9 mouse cellular contexts compared by ENCODE assay signal in genomic region chr13:73626745-73627549, GRCm38 (mm10). TPM values are rescaled to one million over a fixed set of nuclear protein-coding genes. Genes with fewer than 3 reads are reported as not detected.
DNase-seq lines count a peak whose midpoint lies in the region; ATAC-seq and TF ChIP-seq lines count a peak whose summit lies in the region.
"Had no signal": no experiment of that assay in that cellular context is flagged by ENCODE, and none has a peak within 500 bp of the region (broad histone marks: within the 10 kb centered on the region; RNA-seq: fewer than 3 reads in every experiment).

Tert (plus strand) TSS chr13:73626911.

- no peaks in the 10 kb centered on the region for H3K27me3 ChIP-seq in liver, adult 2 months (ENCODE audit: control insufficient read depth, insufficient read depth, low read length)
- H3K27me3 ChIP-seq in myocyte (ENCODE audit: control insufficient read depth, insufficient read depth, insufficient read length) = no peaks in the 10 kb centered on the region
- H3K27me3 ChIP-seq in stomach, embryonic 14.5 days (ENCODE audit: control insufficient read depth, insufficient read depth, low read length) = no peaks in the 10 kb centered on the region

- H3ac ChIP-seq in myocyte (ENCODE audit: control insufficient read depth, insufficient read length) = no peak within 1 kb of the TSS

- peaks cover 3% of the 10 kb centered on the region; the same call in 1 of the 2 replicates for H3K36me3 ChIP-seq in liver, adult 2 months (ENCODE audit: control insufficient read depth, insufficient read depth, low read length)
- no peaks in the 10 kb centered on the region for H3K36me3 ChIP-seq in myocyte (ENCODE audit: control insufficient read depth, insufficient read depth)
- H3K36me3 ChIP-seq in stomach, embryonic 14.5 days (ENCODE audit: control insufficient read depth, insufficient read depth, low read length) = peaks cover 4% of the 10 kb centered on the region; the same call in 1 of the 2 replicates

- intact Hi-C loops in heart, postnatal 25 days (cut with DNase I) = loop anchor here (5.0 kb wide), 2 partner anchors 100 to 115 kb away; no protein-coding TSS in a partner anchor

- H3K9me3 ChIP-seq in stomach, embryonic 14.5 days (ENCODE audit: control insufficient read depth, low read depth, low read length) = no peaks in the 10 kb centered on the region
- H3K9me3 ChIP-seq: G1E had no signal

- TF ChIP-seq POLR2A in liver, adult 2 months (IDR thresholded peaks at IDR 0.05; ENCODE audit: extremely low read depth, insufficient read depth, low read length) = no peak
- TF ChIP-seq POLR2A in myocyte (IDR thresholded peaks at IDR 0.05; ENCODE audit: insufficient read length, low read depth) = no peak

- H3K9ac ChIP-seq in liver, adult 2 months (ENCODE audit: low read depth, low read length) = peak within 1 kb of the TSS; percentile 61
- H3K9ac ChIP-seq in stomach, embryonic 14.5 days (replicated peaks; ENCODE audit: low read depth, low read length) = peak within 1 kb of the TSS; percentile 68

- peak; percentile 90 for DNase-seq in heart, adult 11 months
- DNase-seq in heart, postnatal 25 days (ENCODE audit: low spot score) = no peak
- DNase-seq in cerebellum, postnatal 25 days = peak; percentile 47 to 65
- peak; percentile 43 for DNase-seq in kidney, adult 11 months
- peak; percentile 76 for DNase-seq in liver, adult 2 months (ENCODE audit: extremely low read depth, low read depth, low spot score)

- peak within 1 kb of the TSS; percentile 63 for H3K27ac ChIP-seq in liver, adult 2 months (replicated peaks; ENCODE audit: insufficient read depth, low read depth, low read length)
- no peak within 1 kb of the TSS for H3K27ac ChIP-seq in stomach, embryonic 14.5 days (ENCODE audit: low read length)

- H3K79me2 ChIP-seq in liver, adult 2 months (ENCODE audit: control insufficient read depth, insufficient read depth, low read length) = no peaks in the 10 kb centered on the region
- no peaks in the 10 kb centered on the region for H3K79me2 ChIP-seq in myocyte (ENCODE audit: control insufficient read depth, insufficient read depth)

- H3K4me2 ChIP-seq in myocyte (ENCODE audit: low read depth) = peak within 1 kb of the TSS; percentile 42
- peak within 1 kb of the TSS; percentile 95 for H3K4me2 ChIP-seq in stomach, embryonic 14.5 days (replicated peaks; ENCODE audit: low read depth, low read length)

- peak; percentile 80 for ATAC-seq in granulocyte monocyte progenitor cell, adult 5-6 weeks (replicated peaks; ENCODE audit: poor library complexity, severe bottlenecking)
- ATAC-seq in stomach, embryonic 14.5 days (ENCODE audit: insufficient number of reproducible peaks, insufficient read depth, low FRiP score, low read depth) = peak; percentile 86; the same call in 1 of the 2 replicates

- H3K4me3 ChIP-seq in liver, adult 2 months (ENCODE audit: insufficient read depth, low read depth, low read length) = peak within 1 kb of the TSS; percentile 63
- no peak within 1 kb of the TSS for H3K4me3 ChIP-seq in myocyte
- peak within 1 kb of the TSS; percentile 56 for H3K4me3 ChIP-seq in stomach, embryonic 14.5 days (ENCODE audit: low read depth, low read length)

- peak; percentile 47 for TF ChIP-seq CTCF in liver, adult 2 months (IDR thresholded peaks at IDR 0.05; ENCODE audit: low read depth, low read length)

- WGBS in liver, adult 2 months = 8% methylated on average over 47 of the region's 47 CpGs
- 8% methylated on average over 47 of the region's 47 CpGs for WGBS in stomach, embryonic 14.5 days

- H3K4me1 ChIP-seq in liver, adult 2 months (ENCODE audit: control insufficient read depth, insufficient read depth, low read length) = peaks cover 3% of the 10 kb centered on the region; the same call in 1 of the 2 replicates
- H3K4me1 ChIP-seq in stomach, embryonic 14.5 days (ENCODE audit: control insufficient read depth, insufficient read depth, low read length) = peaks cover 7% of the 10 kb centered on the region; the same call in 1 of the 2 replicates

TF ChIP-seq in myocyte, 11 proteins besides CTCF, POLR2A, EP300 and RAD21:
- no peak for TF ChIP-seq CEBPB (IDR thresholded peaks at IDR 0.05; ENCODE audit: insufficient read depth, poor library complexity, severe bottlenecking)
- no peak for TF ChIP-seq SRF (IDR thresholded peaks at IDR 0.05; ENCODE audit: control insufficient read depth, insufficient read length, low read depth)
TF ChIP-seq in myocyte: peak in this region for 0.

RNA-seq across cellular contexts. Expression of gene Tert, which starts in this region (rescaled TPM):
- total RNA-seq in heart, postnatal 25 days (2021) = under 1 TPM; 0.08 to 0.39 TPM
- total RNA-seq in granulocyte monocyte progenitor cell, adult 5-6 weeks (2014; fragmentation: Nextera tagmentation) = 4.5 TPM in 1 of 2 replicates, not detected in the other
- 2.2 TPM in 1 of 2 replicates, not detected in the other for total RNA-seq in granulocyte monocyte progenitor cell, adult 5-6 weeks (2017)
- 7.0 and 8.5 TPM in 2 replicates for total RNA-seq in liver, adult 2 months (2014; rRNA removed)
- 13.1 and 16.5 TPM in 2 replicates for polyA plus RNA-seq in liver, adult 2 months (2012; rRNA removed)
- polyA plus RNA-seq in myocyte (2012; fragmentation: generic; extraction: Trizol) = 0.13 TPM
- polyA plus RNA-seq in stomach, embryonic 14.5 days (2014; fragmentation: Nextera tagmentation; extraction: Ambion mirVana) = 5.3 and 5.7 TPM in 2 replicates
- polyA plus RNA-seq: G1E had no signal
